Comparison of ENCODE assay signal across 20 mouse cellular contexts in genomic region chr10:26297626-26298025, GRCm38 (mm10).
DNase-seq lines count a peak whose midpoint lies in the region; ATAC-seq and TF ChIP-seq lines count a peak whose summit lies in the region.
"Had no signal": no experiment of that assay in that cellular context is flagged by ENCODE, and none has a peak within 500 bp of the region (broad histone marks: within the 10 kb centered on the region; RNA-seq: fewer than 3 reads in every experiment).

No protein-coding gene starts in this region.

- H3K4me3 ChIP-seq in left cerebral cortex, adult 2 months: no peak overlapping the region
- no peak overlapping the region for H3K4me3 ChIP-seq in stomach, postnatal 0 days (ENCODE audit: low read depth, low read length)
- H3K4me3 ChIP-seq: embryonic facial prominence, embryonic 15.5 days; forebrain, embryonic 15.5 days; limb, embryonic 15.5 days; lung, embryonic 15.5 days; midbrain, embryonic 10.5 days; neural tube, embryonic 15.5 days; stomach, embryonic 15.5 days had no signal

- intact Hi-C loops in left cerebral cortex, adult 2 months (cut with DNase I): no loop called here

- DNase-seq in adrenal gland, postnatal 14 days: peak; percentile 9
- no peak for DNase-seq in adrenal gland, adult 8-10 months
- no peak for DNase-seq in left cerebral cortex, adult 2 months (ENCODE audit: extremely low spot score in 1 of 2, low spot score in 2 of 2)
- no peak for DNase-seq in left cerebral cortex, adult 9 months (ENCODE audit: low spot score in 2 of 2)
- peak; percentile 38 for DNase-seq in thymus, postnatal 4 days
- DNase-seq in thymus, postnatal 10 days (ENCODE audit: low spot score in 2 of 2): no peak
- no peak for DNase-seq in stomach, postnatal 0 days (ENCODE audit: low spot score)
- no peak for DNase-seq in Muller cell, postnatal 12 days (ENCODE audit: inconsistent ontology term)
- DNase-seq: cerebellum, adult 18-20 months; gastrocnemius, postnatal 14 days; heart, postnatal 14 days had no signal

- H3K27me3 ChIP-seq in stomach, postnatal 0 days (ENCODE audit: control insufficient read depth, insufficient read depth, low read length): no peaks in the 10 kb centered on the region
- H3K27me3 ChIP-seq: embryonic facial prominence, embryonic 15.5 days; forebrain, embryonic 15.5 days; limb, embryonic 15.5 days; lung, embryonic 15.5 days; neural tube, embryonic 15.5 days; stomach, embryonic 15.5 days had no signal

- peak; percentile 6; the same call in 1 of the 2 replicates for TF ChIP-seq CTCF in left cerebral cortex, adult 2 months (IDR thresholded peaks at IDR 0.05)
- peak; percentile 6; the same call in 1 of the 2 replicates for TF ChIP-seq CTCF in stomach, postnatal 0 days (IDR thresholded peaks at IDR 0.05; ENCODE audit: low read depth)

- TF ChIP-seq EP300 in stomach, postnatal 0 days (optimal IDR thresholded peaks at IDR 0.05): no peak

- no peak overlapping the region for H3K27ac ChIP-seq in left cerebral cortex, adult 2 months
- no peak overlapping the region for H3K27ac ChIP-seq in stomach, postnatal 0 days (replicated peaks)
- H3K27ac ChIP-seq: embryonic facial prominence, embryonic 15.5 days; forebrain, embryonic 15.5 days; kidney, postnatal 0 days; lung, embryonic 15.5 days; midbrain, embryonic 10.5 days; neural tube, embryonic 15.5 days; stomach, embryonic 15.5 days had no signal

- ATAC-seq in stomach, postnatal 0 days (ENCODE audit: low FRiP score, low TSS enrichment): no peak
- ATAC-seq: inflammation-experienced regulatory T-cells, adult 6 months had no signal

- WGBS in stomach, postnatal 0 days: 89% methylated on average over 7 of the region's 7 CpGs

- H3K9me3 ChIP-seq in stomach, postnatal 0 days (ENCODE audit: control insufficient read depth, low read length): no peaks in the 10 kb centered on the region
- H3K9me3 ChIP-seq: embryonic facial prominence, embryonic 15.5 days; forebrain, embryonic 15.5 days; limb, embryonic 15.5 days; lung, embryonic 15.5 days; midbrain, embryonic 10.5 days; neural tube, embryonic 15.5 days; stomach, embryonic 15.5 days had no signal

- peaks cover 6% of the 10 kb centered on the region; the same call in 1 of the 2 replicates for H3K36me3 ChIP-seq in stomach, postnatal 0 days (ENCODE audit: control insufficient read depth, insufficient read depth, low read length)

- H3K9ac ChIP-seq in stomach, postnatal 0 days (ENCODE audit: low read length): no peak overlapping the region
- H3K9ac ChIP-seq: embryonic facial prominence, embryonic 15.5 days; forebrain, embryonic 15.5 days; limb, embryonic 15.5 days; lung, embryonic 15.5 days; neural tube, embryonic 15.5 days; stomach, embryonic 15.5 days had no signal

- H3K4me1 ChIP-seq in stomach, postnatal 0 days (replicated peaks; ENCODE audit: control insufficient read depth, insufficient read depth): no peaks in the 10 kb centered on the region
- H3K4me1 ChIP-seq: embryonic facial prominence, embryonic 15.5 days; forebrain, embryonic 15.5 days; limb, embryonic 15.5 days; lung, embryonic 15.5 days; midbrain, embryonic 10.5 days; neural tube, embryonic 15.5 days; stomach, embryonic 15.5 days had no signal

- H3K4me2 ChIP-seq in stomach, postnatal 0 days (replicated peaks; ENCODE audit: low read depth): no peak overlapping the region
- H3K4me2 ChIP-seq: embryonic facial prominence, embryonic 15.5 days; forebrain, embryonic 15.5 days; limb, embryonic 15.5 days; lung, embryonic 15.5 days; neural tube, embryonic 15.5 days; stomach, embryonic 15.5 days had no signal

Comparison
In these comparisons a context has a peak if more than half of its experiments do, and no peak if none do; other contexts are left out.
1. DNase-seq: peak in adrenal gland, postnatal 14 days (single experiment) and thymus, postnatal 4 days (single experiment); none in adrenal gland, adult 8-10 months (single experiment), left cerebral cortex, adult 2 months (0 of 2), left cerebral cortex, adult 9 months (0 of 2), thymus, postnatal 10 days (0 of 2), stomach, postnatal 0 days (single experiment) and Muller cell, postnatal 12 days (single experiment).